In the genomic region with DNA sequence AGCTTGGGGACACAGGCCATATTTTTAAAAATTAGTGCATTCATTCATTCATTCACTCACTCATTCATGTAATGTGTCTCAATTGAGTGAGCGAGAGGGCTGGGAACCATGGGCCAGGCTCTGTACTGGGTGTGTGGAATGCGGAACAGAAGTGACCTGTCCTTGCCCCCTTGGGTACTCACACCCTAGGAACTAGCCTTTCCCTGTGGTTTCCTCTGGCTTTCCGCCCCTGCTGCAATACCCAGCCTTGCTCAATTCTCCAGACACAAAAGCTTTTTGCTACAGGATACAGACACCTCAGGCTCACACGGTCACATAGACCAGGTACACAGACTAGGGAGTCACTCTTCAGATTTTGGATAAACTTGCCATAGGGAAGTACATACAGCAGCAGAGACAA, we compare ENCODE assay signal across 31 mouse cellular contexts. TPM values are rescaled to one million over a fixed set of nuclear protein-coding genes. Genes with fewer than 3 reads are reported as not detected.
DNase-seq lines count a peak whose midpoint lies in the region; ATAC-seq and TF ChIP-seq lines count a peak whose summit lies in the region.
"Had no signal": no experiment of that assay in that cellular context is flagged by ENCODE, and none has a peak within 500 bp of the region (broad histone marks: within the 10 kb centered on the region; RNA-seq: fewer than 3 reads in every experiment).

No protein-coding gene starts in this region.

- no peaks in the 10 kb centered on the region for H3K27me3 ChIP-seq in Patski
- H3K27me3 ChIP-seq: CH12.LX; hindbrain, embryonic 12.5 days; stomach, embryonic 15.5 days had no signal

- DNase-seq in heart, adult 11 months: peak; percentile 87
- DNase-seq in heart, adult 18-20 months: no peak
- DNase-seq in Patski (ENCODE audit: low read depth, low spot score): no peak
- peak; percentile 16 for DNase-seq in lung, postnatal 14 days
- peak; percentile 65 to 67 for DNase-seq in monocyte, adult 2 months (ENCODE audit: low read depth in 1 of 2, low spot score in 2 of 2)
- no peak for DNase-seq in right cerebral cortex, postnatal 4 days
- DNase-seq in right cerebral cortex, postnatal 36 days (ENCODE audit: low spot score in 2 of 2): no peak
- DNase-seq in cerebellum, postnatal 36 days: no peak
- DNase-seq: B cell, adult 2 months; cerebellum, adult 11-12 months; cerebellum, postnatal 25 days; heart, postnatal 10 days; kidney, postnatal 36 days; liver, embryonic 13.5 days; spleen, adult 18-20 months; thymus, adult 2 months; thymus, postnatal 4 days had no signal

- CTCF ChIA-PET in Patski (lab: Charles Lee): no interaction called here

- peak; percentile 61 for ATAC-seq in Patski
- ATAC-seq: activated CD4-positive, CD25-positive, alpha-beta regulatory T cell, adult 4 months; forebrain, embryonic 14.5 days; intestine, postnatal 0 days; midbrain, embryonic 16.5 days had no signal

- in situ Hi-C loops in Patski (cut with MboI; ENCODE audit: low pct_unique_long_range_greater_than_20kb): no loop called here

- POLR2A ChIA-PET in Patski (lab: Charles Lee): interaction anchor here (1.3 kb wide), 1 partner anchor 17 kb away, joined by 3 read pairs; no protein-coding TSS in a partner anchor

- no peak for TF ChIP-seq CTCF in Patski (IDR thresholded peaks at IDR 0.05)

RNA-seq across cellular contexts. Expression of gene Slc25a28, which starts 26.3 kb away (rescaled TPM):
- 10 to 100 TPM; 27.1 to 28.0 TPM for total RNA-seq in heart, adult 18-20 months (2021)
- 51.9 TPM for polyA plus RNA-seq in Patski (2021)

RNA-seq across cellular contexts. Expression of gene Nkx2-3, which starts 36.2 kb away (rescaled TPM):
- total RNA-seq in heart, adult 18-20 months (2021): not detected
- polyA plus RNA-seq in Patski (2021): 0.14 TPM
- total RNA-seq: CH12.LX; gastrocnemius, adult 8-10 months; heart, postnatal 10 days; layer of hippocampus, adult 8-10 months; left cerebral cortex, postnatal 25 days had no signal
- polyA plus RNA-seq: activated CD4-positive, CD25-positive, alpha-beta regulatory T cell, adult 4 months; G1E; heart, embryonic 12.5 days; limb, embryonic 13.5 days; lung, embryonic 16.5 days; thymus, adult 2 months had no signal

RNA-seq across cellular contexts. Expression of gene Entpd7, which starts 41.1 kb away (rescaled TPM):
- 1 to 10 TPM; 2.1 to 2.4 TPM for total RNA-seq in heart, adult 18-20 months (2021)
- 8.4 TPM for polyA plus RNA-seq in Patski (2021)

Comparison
In these comparisons a context has a peak if more than half of its experiments do, and no peak if none do; other contexts are left out.
1. DNase-seq: peak in heart, adult 11 months (single experiment), lung, postnatal 14 days (single experiment) and monocyte, adult 2 months (2 of 2); none in heart, adult 18-20 months (0 of 2), Patski (single experiment), right cerebral cortex, postnatal 4 days (single experiment), right cerebral cortex, postnatal 36 days (0 of 2) and cerebellum, postnatal 36 days (0 of 2).